Comparison of ENCODE assay signal across 9 mouse cellular contexts in genomic region chr9:60837078-60837448, GRCm38 (mm10). TPM values are rescaled to one million over a fixed set of nuclear protein-coding genes. Genes with fewer than 3 reads are reported as not detected.
DNase-seq lines count a peak whose midpoint lies in the region; ATAC-seq and TF ChIP-seq lines count a peak whose summit lies in the region.
"Had no signal": no experiment of that assay in that cellular context is flagged by ENCODE, and none has a peak within 500 bp of the region (broad histone marks: within the 10 kb centered on the region; RNA-seq: fewer than 3 reads in every experiment).

No protein-coding gene starts in this region.

- intact Hi-C loops in left cerebral cortex, postnatal 14 days (cut with DNase I), result no loop called here

- peak overlapping the region; percentile 53 for H3K4me2 ChIP-seq in kidney, embryonic 15.5 days
- peak overlapping the region; percentile 59 for H3K4me2 ChIP-seq in forebrain, embryonic 12.5 days

- no peak for TF ChIP-seq POLR2A in bone marrow macrophage, adult 2 months (IDR thresholded peaks at IDR 0.05; ENCODE audit: borderline replicate concordance, low read depth, low read length)

- no peak for DNase-seq in kidney, postnatal 36 days
- DNase-seq in limb, embryonic 10.5 days (ENCODE audit: low spot score), result no peak
- no peak for DNase-seq in natural killer cell, adult 2 months (ENCODE audit: low spot score in 2 of 2)
- DNase-seq in urinary bladder, postnatal 14 days (ENCODE audit: low spot score), result no peak
- no peak for DNase-seq in left cerebral cortex, postnatal 14 days (ENCODE audit: low spot score in 2 of 2)
- DNase-seq: layer of hippocampus, postnatal 36 days had no signal

- H3K9me3 ChIP-seq in kidney, embryonic 15.5 days (replicated peaks), result no peaks in the 10 kb centered on the region
- no peaks in the 10 kb centered on the region for H3K9me3 ChIP-seq in forebrain, embryonic 12.5 days
- no peaks in the 10 kb centered on the region for H3K9me3 ChIP-seq in limb, embryonic 10.5 days (replicated peaks)

- 0 out of 2 replicates have a peak overlapping the region, but pooled peaks have one; percentile 3 for H3K9ac ChIP-seq in kidney, embryonic 15.5 days
- no peak overlapping the region for H3K9ac ChIP-seq in forebrain, embryonic 12.5 days

- 32% methylated on average over 4 of the region's 4 CpGs for WGBS in kidney, embryonic 15.5 days
- 51% methylated on average over 4 of the region's 4 CpGs for WGBS in forebrain, embryonic 12.5 days
- 77% methylated on average over 4 of the region's 4 CpGs for WGBS in limb, embryonic 10.5 days

- peaks cover 52% of the 10 kb centered on the region for H3K4me1 ChIP-seq in kidney, embryonic 15.5 days
- peaks cover 21% of the 10 kb centered on the region for H3K4me1 ChIP-seq in bone marrow macrophage, adult 2 months (ENCODE audit: control insufficient read depth, insufficient read depth, low read length)
- H3K4me1 ChIP-seq in forebrain, embryonic 12.5 days, result peaks cover 38% of the 10 kb centered on the region
- H3K4me1 ChIP-seq in limb, embryonic 10.5 days, result peaks cover 45% of the 10 kb centered on the region

- no peaks in the 10 kb centered on the region for H3K36me3 ChIP-seq in kidney, embryonic 15.5 days
- H3K36me3 ChIP-seq in forebrain, embryonic 12.5 days (replicated peaks), result no peaks in the 10 kb centered on the region
- no peaks in the 10 kb centered on the region for H3K36me3 ChIP-seq in limb, embryonic 10.5 days

- H3K4me3 ChIP-seq in kidney, embryonic 15.5 days (replicated peaks), result no peak overlapping the region
- H3K4me3 ChIP-seq in bone marrow macrophage, adult 2 months (ENCODE audit: insufficient read depth, low read length), result peak overlapping the region; percentile 51
- H3K4me3 ChIP-seq in forebrain, embryonic 12.5 days (replicated peaks), result 0 out of 2 replicates have a peak overlapping the region, but pooled peaks have one; percentile 22
- no peak overlapping the region for H3K4me3 ChIP-seq in limb, embryonic 10.5 days

- peak overlapping the region; percentile 79 for H3K27ac ChIP-seq in kidney, embryonic 15.5 days
- H3K27ac ChIP-seq in bone marrow macrophage, adult 2 months (ENCODE audit: insufficient read depth, low read depth, low read length), result no peak overlapping the region
- peak overlapping the region; percentile 65 for H3K27ac ChIP-seq in forebrain, embryonic 12.5 days
- peak overlapping the region; percentile 37; the same call in 1 of the 2 replicates for H3K27ac ChIP-seq in limb, embryonic 10.5 days

- no peaks in the 10 kb centered on the region for H3K27me3 ChIP-seq in kidney, embryonic 15.5 days
- H3K27me3 ChIP-seq in forebrain, embryonic 12.5 days, result 0 out of 2 replicates have a peak, but pooled peaks cover 12% of the 10 kb centered on the region
- no peaks in the 10 kb centered on the region for H3K27me3 ChIP-seq in limb, embryonic 10.5 days (ENCODE audit: low read depth, poor library complexity, severe bottlenecking)

- no peak for TF ChIP-seq CTCF in bone marrow macrophage, adult 2 months (IDR thresholded peaks at IDR 0.05; ENCODE audit: low read depth, low read length)

- 0 out of 2 replicates have a peak, but pooled peaks have one; percentile 50 for ATAC-seq in kidney, embryonic 15.5 days (replicated peaks; ENCODE audit: low FRiP score)
- no peak for ATAC-seq in forebrain, embryonic 12.5 days (ENCODE audit: low FRiP score)

RNA-seq across cellular contexts. Expression of gene Uaca, which starts 42.7 kb away (rescaled TPM):
- polyA plus RNA-seq in kidney, embryonic 15.5 days (2015; fragmentation: Nextera tagmentation; extraction: Ambion mirVana), result 33.5 and 36.2 TPM in 2 replicates
- 5.9 and 6.0 TPM in 2 replicates for polyA plus RNA-seq in bone marrow macrophage, adult 2 months (2012; ENCODE audit: insufficient read depth, insufficient read length, missing spikeins)
- polyA plus RNA-seq in forebrain, embryonic 12.5 days (2016; fragmentation: Nextera tagmentation; extraction: Ambion mirVana), result 32.4 and 32.5 TPM in 2 replicates
- 23.3 and 27.9 TPM in 2 replicates for polyA plus RNA-seq in limb, embryonic 10.5 days (2016; fragmentation: Nextera tagmentation; extraction: Ambion mirVana)
- 10 to 100 TPM; 10.9 to 12.3 TPM for total RNA-seq in left cerebral cortex, postnatal 14 days (2021)

Comparison
In these comparisons a context has a peak if more than half of its experiments do, and no peak if none do; other contexts are left out.
1. H3K4me3 ChIP-seq: peak in bone marrow macrophage, adult 2 months (single experiment) and forebrain, embryonic 12.5 days (single experiment); none in kidney, embryonic 15.5 days (single experiment) and limb, embryonic 10.5 days (single experiment).